Mouse (Mus musculus) naive thymus-derived CD4-positive, alpha-beta T cell, adult 5 months (primary cell): ENCODE measurements around the gene 1700021F07Rik. TPM values are rescaled to one million over a fixed set of nuclear protein-coding genes. Genes with fewer than 3 reads are reported as not detected.

Experiments
- polyA plus RNA-seq: library from polyadenylated mRNA; unstranded; fragments of 100-300 nt; shearing (Covaris generic); gene quantifications from one replicate; pipeline ENCODE4 v1.2.1, GENCODE M21; 2017

Gene 1700021F07Rik
- not detected for polyA plus RNA-seq

DNA sequence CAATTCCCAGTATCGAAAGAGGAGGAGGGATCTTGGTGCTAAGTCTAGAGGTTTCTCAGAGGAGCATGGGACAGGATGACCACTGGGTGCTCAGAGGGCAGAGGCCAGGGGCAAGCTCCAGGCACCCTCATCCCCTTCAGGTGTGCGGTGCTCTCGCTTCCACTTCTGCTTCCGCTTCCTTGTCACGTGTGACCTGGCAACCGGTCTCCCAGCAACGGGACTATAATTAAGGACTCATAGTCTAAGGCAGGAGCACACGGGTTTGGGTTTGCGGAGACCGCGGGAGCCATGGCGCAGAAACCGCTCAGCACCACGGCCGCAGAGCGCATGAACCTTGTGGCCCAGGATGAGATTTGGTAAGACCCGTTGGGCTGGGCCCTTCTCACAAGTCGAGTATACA, at the start of gene 1700021F07Rik:
TSS of gene 1700021F07Rik (plus strand) at position 211 of the 400 bp plus-strand sequence.

Other genes starting within 250 kb of the 1700021F07Rik start
- gene Pmepa1, start 246.1 kb upstream of the 1700021F07Rik start, polyA plus RNA-seq, result 63.2 TPM
- not detected for gene Ankrd60, start 55.8 kb downstream of the 1700021F07Rik start, polyA plus RNA-seq
- gene Rab22a, start 137.2 kb downstream of the 1700021F07Rik start, polyA plus RNA-seq, result 52.5 TPM
- not detected for gene 1700010B08Rik, start 196.8 kb downstream of the 1700021F07Rik start, polyA plus RNA-seq
- gene Vapb, start 214.9 kb downstream of the 1700021F07Rik start, polyA plus RNA-seq, result 29.7 TPM